ENCODE assay signal across 8 mouse cellular contexts in genomic region chr15:31367481-31368200, GRCm38 (mm10). TPM values are rescaled to one million over a fixed set of nuclear protein-coding genes. Genes with fewer than 3 reads are reported as not detected.
DNase-seq lines count a peak whose midpoint lies in the region; ATAC-seq and TF ChIP-seq lines count a peak whose summit lies in the region.

TSS of gene Ankrd33b (minus strand) at chr15:31367726.

- peaks cover 23% of the 10 kb centered on the region for H3K79me2 ChIP-seq in myocyte (ENCODE audit: control insufficient read depth, insufficient read depth)

- peak within 1 kb of the TSS; percentile 100 for H3K4me2 ChIP-seq in kidney, embryonic 14.5 days (replicated peaks; ENCODE audit: low read depth, low read length)
- peak within 1 kb of the TSS; percentile 90 for H3K4me2 ChIP-seq in liver, embryonic 11.5 days
- H3K4me2 ChIP-seq in myocyte (ENCODE audit: low read depth) = peak within 1 kb of the TSS; percentile 95

- peak; percentile 85 for TF ChIP-seq POLR2A in myocyte (IDR thresholded peaks at IDR 0.05; ENCODE audit: insufficient read length, low read depth)

- peaks cover 28% of the 10 kb centered on the region for H3K4me1 ChIP-seq in heart, embryonic 10.5 days
- H3K4me1 ChIP-seq in kidney, embryonic 14.5 days (ENCODE audit: control insufficient read depth, insufficient read depth, low read length) = peaks cover 18% of the 10 kb centered on the region; the same call in 1 of the 2 replicates
- H3K4me1 ChIP-seq in liver, embryonic 11.5 days (replicated peaks; ENCODE audit: control insufficient read depth, insufficient read depth, low read length) = peaks cover 9% of the 10 kb centered on the region

- peak within 1 kb of the TSS; percentile 67 for H3K9ac ChIP-seq in kidney, embryonic 14.5 days (ENCODE audit: low read depth, low read length)
- H3K9ac ChIP-seq in liver, embryonic 11.5 days (ENCODE audit: low read depth, low read length) = peak within 1 kb of the TSS; percentile 26; the same call in 1 of the 2 replicates

- H3K9me3 ChIP-seq in heart, embryonic 10.5 days = no peaks in the 10 kb centered on the region
- H3K9me3 ChIP-seq in kidney, embryonic 14.5 days (ENCODE audit: control insufficient read depth, low read length) = no peaks in the 10 kb centered on the region; the same call in 1 of the 2 replicates
- no peaks in the 10 kb centered on the region; the same call in 1 of the 2 replicates for H3K9me3 ChIP-seq in liver, embryonic 11.5 days (ENCODE audit: control insufficient read depth, low read length)

- DNase-seq in left cerebral cortex, adult 18-20 months (ENCODE audit: low spot score in 2 of 2) = peak; percentile 63 to 64
- DNase-seq in left cerebral cortex, adult 11 months (ENCODE audit: low spot score) = no peak
- DNase-seq in embryo, embryonic 9.5 days (ENCODE audit: extremely low spot score) = peak; percentile 74
- DNase-seq in heart, embryonic 10.5 days (ENCODE audit: low spot score) = no peak
- peak; percentile 67 for DNase-seq in liver, embryonic 11.5 days (ENCODE audit: low spot score)
- DNase-seq in yolk sac, embryonic 10.5 days (ENCODE audit: low spot score) = peak; percentile 85

- H3K27me3 ChIP-seq in heart, embryonic 10.5 days (ENCODE audit: insufficient read depth, poor library complexity, severe bottlenecking) = peaks cover 63% of the 10 kb centered on the region
- H3K27me3 ChIP-seq in kidney, embryonic 14.5 days (ENCODE audit: control insufficient read depth, insufficient read depth, low read length) = peaks cover 35% of the 10 kb centered on the region
- H3K27me3 ChIP-seq in liver, embryonic 11.5 days (replicated peaks; ENCODE audit: control insufficient read depth, insufficient read depth, low read length) = peaks cover 56% of the 10 kb centered on the region
- H3K27me3 ChIP-seq in myocyte (ENCODE audit: control insufficient read depth, insufficient read depth, insufficient read length) = no peaks in the 10 kb centered on the region

- H3K27ac ChIP-seq in heart, embryonic 10.5 days = peak within 1 kb of the TSS; percentile 80
- no peak within 1 kb of the TSS for H3K27ac ChIP-seq in kidney, embryonic 14.5 days (ENCODE audit: low read depth, low read length)
- H3K27ac ChIP-seq in liver, embryonic 11.5 days (ENCODE audit: low read depth, low read length) = no peak within 1 kb of the TSS

- peak; percentile 65 for ATAC-seq in kidney, embryonic 14.5 days (ENCODE audit: low FRiP score, low TSS enrichment)
- peak; percentile 35; the same call in 1 of the 2 replicates for ATAC-seq in liver, embryonic 11.5 days (replicated peaks; ENCODE audit: low FRiP score)

- WGBS in heart, embryonic 10.5 days = under 1% methylated on average over 49 of the region's 49 CpGs
- WGBS in kidney, embryonic 14.5 days = under 1% methylated on average over 49 of the region's 49 CpGs
- WGBS in liver, embryonic 11.5 days = 1% methylated on average over 49 of the region's 49 CpGs

- no peaks in the 10 kb centered on the region for H3K36me3 ChIP-seq in heart, embryonic 10.5 days
- H3K36me3 ChIP-seq in kidney, embryonic 14.5 days (ENCODE audit: control insufficient read depth, insufficient read depth, low read length) = no peaks in the 10 kb centered on the region
- H3K36me3 ChIP-seq in liver, embryonic 11.5 days (ENCODE audit: control insufficient read depth, insufficient read depth, low read length) = no peaks in the 10 kb centered on the region
- H3K36me3 ChIP-seq in myocyte (ENCODE audit: control insufficient read depth, insufficient read depth) = no peaks in the 10 kb centered on the region

- peak within 1 kb of the TSS; percentile 36 for H3ac ChIP-seq in myocyte (ENCODE audit: control insufficient read depth, insufficient read length)

- H3K4me3 ChIP-seq in heart, embryonic 10.5 days = peak within 1 kb of the TSS; percentile 71
- peak within 1 kb of the TSS; percentile 59 for H3K4me3 ChIP-seq in kidney, embryonic 14.5 days (ENCODE audit: low read length)
- peak within 1 kb of the TSS; percentile 61 for H3K4me3 ChIP-seq in liver, embryonic 11.5 days (ENCODE audit: low read depth, low read length)
- H3K4me3 ChIP-seq in myocyte = peak within 1 kb of the TSS; percentile 88

TF ChIP-seq in myocyte, 11 proteins besides CTCF, POLR2A, EP300 and RAD21:
- TF ChIP-seq REST (IDR thresholded peaks at IDR 0.05; ENCODE audit: insufficient read depth, insufficient read length) (no peak), MYOD1 (IDR thresholded peaks at IDR 0.05; ENCODE audit: control insufficient read depth in 1 of 3, insufficient read length in 2 of 3, low read depth in 2 of 3) (peak in 1 of 3 experiments; percentile 12), POLR2AphosphoS2 (IDR thresholded peaks at IDR 0.05; ENCODE audit: insufficient read length, low read depth) (peak; percentile 42)
TF ChIP-seq in myocyte: peak in this region for 2.

RNA-seq across cellular contexts. Expression of gene Ankrd33b, which starts in this region (rescaled TPM):
- 10 to 100 TPM; 81.7 to 87.2 TPM for total RNA-seq in left cerebral cortex, adult 18-20 months (2021)
- polyA plus RNA-seq in heart, embryonic 10.5 days (2016; fragmentation: Nextera tagmentation; extraction: Ambion mirVana) = 1.8 and 2.1 TPM in 2 replicates
- 2.1 and 3.7 TPM in 2 replicates for polyA plus RNA-seq in kidney, embryonic 14.5 days (2014; fragmentation: Nextera tagmentation; extraction: Ambion mirVana)
- 0.64 and 1.2 TPM in 2 replicates for polyA plus RNA-seq in liver, embryonic 11.5 days (2014; fragmentation: Nextera tagmentation; extraction: Ambion mirVana)
- polyA plus RNA-seq in myocyte (2012; fragmentation: generic; extraction: Trizol) = 5.7 TPM

Comparison
In these comparisons a context has a peak if more than half of its experiments do, and no peak if none do; other contexts are left out.
1. DNase-seq: peak in left cerebral cortex, adult 18-20 months (2 of 2), embryo, embryonic 9.5 days (single experiment), liver, embryonic 11.5 days (single experiment) and yolk sac, embryonic 10.5 days (single experiment); none in left cerebral cortex, adult 11 months (single experiment) and heart, embryonic 10.5 days (single experiment).
2. Peak in every context shown above with its lines, with median percentiles within 50 percentile points of each other: H3K4me3 ChIP-seq and H3K4me2 ChIP-seq.